Mouse (Mus musculus) stomach, adult 2 months (tissue): ENCODE results near the gene Atp1a2. TPM values are rescaled to one million over a fixed set of nuclear protein-coding genes. Genes with fewer than 3 reads are reported as not detected.

Source experiments
- polyA plus RNA-seq: library from polyadenylated mRNA; depleted of rRNA; stranded (reverse); fragments of >200 nt; gene quantifications from 2 replicates; pipeline ENCODE4 v1.2.3, GENCODE M21; 2012; rRNA removed

Atp1a2 gene
- polyA plus RNA-seq = 5.7 and 8.7 TPM in 2 replicates

GRCm38 (mm10) chr1:172297611-172298537 lies at the start of gene Atp1a2:
TSS of gene Atp1a2 (minus strand) at chr1:172298064.

GRCm38 (mm10) chr1:172340729-172341321 lies 43.0 kb upstream of the Atp1a2 start, which contains the start of gene Kcnj10:
TSS of gene Kcnj10 (plus strand) at chr1:172341210.

GRCm38 (mm10) chr1:172329131-172329530 lies 31.3 kb upstream of the Atp1a2 start, which contains the start of gene Kcnj9:
TSS of gene Kcnj9 (minus strand) at chr1:172329318.

GRCm38 (mm10) chr1:172261477-172262078 lies 36.3 kb downstream of the Atp1a2 start, which contains the start of gene Igsf8:
TSS of gene Igsf8 (plus strand) at chr1:172261641.

GRCm38 (mm10) chr1:172258314-172258713 lies 39.5 kb downstream of the Atp1a2 start, which contains the start of gene Atp1a4:
TSS of gene Atp1a4 (minus strand) at chr1:172258414.

Other genes starting within 250 kb of the Atp1a2 start
- gene Nhlh1, start 240.5 kb downstream of the Atp1a2 start, polyA plus RNA-seq = not detected in 2 replicates
- 9.9 and 13.8 TPM in 2 replicates for gene Copa, start 215.5 kb downstream of the Atp1a2 start, polyA plus RNA-seq
- 29.2 and 36.4 TPM in 2 replicates for gene Ncstn, start 215.3 kb downstream of the Atp1a2 start, polyA plus RNA-seq
- gene Pex19, start 171.3 kb downstream of the Atp1a2 start, polyA plus RNA-seq = 38.8 and 43.0 TPM in 2 replicates
- gene Dcaf8, start 150.0 kb downstream of the Atp1a2 start, polyA plus RNA-seq = 12.9 and 15.0 TPM in 2 replicates
- 17.5 and 18.0 TPM in 2 replicates for gene Pea15a, start 91.3 kb downstream of the Atp1a2 start, polyA plus RNA-seq
- gene Casq1, start 78.2 kb downstream of the Atp1a2 start, polyA plus RNA-seq = 4.1 and 8.0 TPM in 2 replicates
- gene Atp1a4, start 39.6 kb downstream of the Atp1a2 start, polyA plus RNA-seq = 0.10 TPM in 1 of 2 replicates, not detected in the other
- 52.9 and 69.9 TPM in 2 replicates for gene Igsf8, start 36.4 kb downstream of the Atp1a2 start, polyA plus RNA-seq
- gene Kcnj9, start 31.3 kb upstream of the Atp1a2 start, polyA plus RNA-seq = 0.12 and 0.14 TPM in 2 replicates
- gene Kcnj10, start 43.1 kb upstream of the Atp1a2 start, polyA plus RNA-seq = 0.18 and 0.25 TPM in 2 replicates
- 2.8 and 3.3 TPM in 2 replicates for gene Pigm, start 78.5 kb upstream of the Atp1a2 start, polyA plus RNA-seq
- gene Slamf9, start 177.3 kb upstream of the Atp1a2 start, polyA plus RNA-seq = 4.5 and 5.6 TPM in 2 replicates
- 144 and 156 TPM in 2 replicates for gene Igsf9, start 183.7 kb upstream of the Atp1a2 start, polyA plus RNA-seq
- 605 and 729 TPM in 2 replicates for gene Tagln2, start 202.0 kb upstream of the Atp1a2 start, polyA plus RNA-seq
- gene Cfap45, start 222.7 kb upstream of the Atp1a2 start, polyA plus RNA-seq = 3.8 and 4.0 TPM in 2 replicates